Mouse (Mus musculus) adrenal gland, adult (tissue): ENCODE measurements at regions not wholly inside any gene's neighbourhood (a gene's known extent, or its start where the extent isn't known, plus 50 kb on each side); places are given as distances from the start of the nearest gene placed in this dataset.

Source experiments
- DNase-seq, 2 experiments: peaks; one replicate each; pipeline ENCODE4 v3.0.0; 2022 to 2023; ENCODE audit warnings: low spot score in 1 of 2; ENCODE audit not compliant: inconsistent age in 2 of 2

DNA sequence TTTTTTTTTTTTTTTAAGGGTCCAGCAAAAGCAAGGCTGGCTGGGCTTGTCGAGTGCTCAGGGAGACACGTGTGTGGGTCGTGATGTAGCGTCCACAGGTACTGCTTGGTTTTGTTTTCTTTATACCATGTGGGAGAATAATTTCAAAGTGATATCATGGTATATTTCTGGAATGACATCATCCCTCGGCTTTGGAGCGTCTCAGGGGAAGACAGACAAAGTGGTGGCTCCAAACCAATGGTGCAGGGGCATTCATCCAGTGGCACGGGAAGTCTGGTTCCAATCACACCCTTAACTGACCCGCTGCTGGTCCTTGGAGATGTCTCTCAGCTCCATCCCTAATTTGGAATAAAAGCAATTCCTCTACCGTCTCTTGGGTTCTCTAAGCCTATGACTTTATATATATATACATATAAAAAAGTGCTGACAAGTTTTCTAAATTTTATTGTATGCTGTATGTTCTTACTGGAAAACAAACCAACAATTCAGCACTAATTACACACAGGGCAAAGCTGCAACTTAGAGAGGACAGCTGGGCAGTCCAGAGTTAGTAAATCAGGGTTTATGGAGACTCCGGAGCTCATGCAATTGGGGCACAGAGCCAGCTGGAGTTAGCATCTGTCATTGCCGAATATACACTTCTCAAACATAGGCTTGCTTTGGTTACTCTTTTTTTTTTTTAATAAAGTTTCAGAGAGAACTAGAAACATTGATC lies 115.3 kb downstream of the Evx1 start:
- DNase-seq: no peak

DNA sequence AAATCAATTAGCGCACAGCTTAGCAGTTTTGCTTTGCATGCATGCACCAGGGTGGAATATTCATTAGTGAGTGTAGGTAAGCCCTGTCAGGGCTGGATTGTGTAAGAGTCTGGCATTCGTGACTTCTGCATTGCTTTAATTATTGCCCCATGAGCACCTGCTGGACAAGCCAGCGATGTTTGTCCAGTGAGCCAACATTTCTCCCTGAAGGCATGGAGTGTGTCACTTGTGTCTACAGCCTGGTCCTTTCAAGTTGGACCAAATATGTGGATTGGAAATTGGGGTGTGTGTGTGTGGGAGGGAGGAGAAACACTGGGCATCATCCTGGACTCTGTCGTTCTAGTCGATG lies 115.9 kb downstream of the Evx1 start:
- peak in 1 of 2 experiments; percentile 42 for DNase-seq

DNA sequence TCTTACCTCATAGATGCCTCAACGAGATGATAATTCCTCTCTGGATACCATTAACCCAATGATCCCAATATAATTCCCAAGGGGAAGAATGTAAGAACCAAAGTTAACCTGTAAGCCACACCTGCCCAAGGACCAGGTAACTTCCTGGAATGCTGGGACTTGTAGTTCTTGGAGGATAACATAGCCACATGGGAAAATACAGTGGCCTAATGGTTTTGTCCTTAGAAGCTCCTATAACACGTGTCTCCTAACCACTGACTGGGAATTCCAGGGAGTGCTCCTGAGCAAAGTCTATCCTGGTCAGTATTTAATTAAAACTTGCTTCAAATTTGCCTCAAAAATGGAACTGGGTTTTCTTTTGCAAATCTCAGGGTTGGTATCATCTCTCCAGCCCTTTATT lies 119.9 kb downstream of the Evx1 start:
- no peak for DNase-seq

DNA sequence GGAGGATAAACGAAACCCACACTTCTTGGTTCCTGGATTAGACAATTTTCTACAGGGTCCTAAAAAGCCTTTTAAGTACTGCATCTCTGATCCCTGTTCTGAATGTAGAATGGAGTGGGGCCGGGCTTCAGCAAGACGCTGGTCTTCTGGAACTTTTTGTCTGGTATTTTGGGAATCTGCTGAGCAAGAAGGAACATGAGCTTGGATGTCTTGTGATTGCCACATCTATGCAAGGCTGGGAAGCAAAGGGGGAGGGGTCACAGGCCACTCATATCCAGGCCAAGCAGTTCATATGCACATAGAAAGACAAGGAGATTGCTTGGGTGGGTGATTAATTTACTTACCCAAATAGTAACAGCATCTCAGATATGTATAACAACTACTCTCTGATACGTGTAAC lies 121.5 kb downstream of the Evx1 start:
- no peak for DNase-seq

DNA sequence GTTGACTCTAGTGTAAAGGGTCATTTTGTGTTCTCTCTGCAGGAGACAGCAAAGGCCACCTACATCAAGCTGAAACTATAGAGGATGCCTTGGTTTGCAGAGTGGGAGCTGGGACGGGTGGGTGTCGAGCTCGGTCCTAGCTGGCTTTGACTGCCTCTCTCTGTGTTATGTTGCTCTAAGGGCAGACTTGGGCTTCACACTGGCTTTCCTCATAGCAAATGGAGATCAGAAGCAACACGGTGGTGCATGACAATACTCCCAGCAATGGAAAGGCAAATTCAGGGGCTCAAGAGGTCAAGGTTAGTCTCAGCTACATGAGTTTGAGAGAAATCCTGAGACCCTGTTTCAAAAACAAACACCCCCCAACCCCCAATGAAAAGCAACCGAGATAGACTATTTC lies 122.1 kb downstream of the Evx1 start:
- DNase-seq: no peak

DNA sequence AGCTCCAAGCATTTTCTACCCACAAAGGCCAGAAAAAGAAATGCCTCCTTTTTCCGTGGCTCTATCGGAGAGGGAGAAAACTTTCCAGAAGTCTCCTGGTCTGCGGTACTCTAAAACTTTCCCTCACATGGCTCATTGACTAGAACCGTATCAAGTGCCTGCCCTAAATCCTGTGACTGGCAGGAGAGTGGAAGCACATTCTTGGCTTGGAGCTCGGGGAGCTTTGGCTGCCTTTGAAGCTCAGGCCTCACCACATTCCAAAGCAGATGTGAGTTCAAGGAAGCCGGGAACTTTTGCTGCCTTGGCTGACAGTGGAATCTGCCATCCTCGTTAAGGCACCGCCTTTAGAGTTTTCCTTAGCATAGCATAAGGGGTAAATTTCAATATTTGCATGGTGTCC lies 125.1 kb downstream of the Evx1 start:
- peak; percentile 49 to 77 for DNase-seq

DNA sequence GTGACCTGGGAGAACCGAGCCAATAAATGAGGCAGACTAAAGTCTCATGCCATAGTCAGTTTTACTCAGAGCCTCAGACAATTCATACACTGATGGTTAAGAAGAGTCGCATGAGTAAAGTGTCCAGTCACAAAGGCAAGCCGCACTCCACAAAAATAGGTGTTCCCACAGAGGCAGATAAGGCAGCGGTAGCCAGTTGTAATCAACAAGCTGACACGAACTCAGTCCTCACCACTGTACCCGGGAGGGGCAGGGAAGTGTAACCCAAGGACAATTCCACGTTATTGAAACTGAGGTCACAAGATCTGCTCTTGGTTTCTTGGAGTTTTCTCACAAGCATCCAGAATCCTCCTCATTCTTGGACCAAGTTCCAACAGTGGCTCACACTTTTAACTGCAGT lies 125.9 kb downstream of the Evx1 start:
- peak in 1 of 2 experiments; percentile 43 for DNase-seq

DNA sequence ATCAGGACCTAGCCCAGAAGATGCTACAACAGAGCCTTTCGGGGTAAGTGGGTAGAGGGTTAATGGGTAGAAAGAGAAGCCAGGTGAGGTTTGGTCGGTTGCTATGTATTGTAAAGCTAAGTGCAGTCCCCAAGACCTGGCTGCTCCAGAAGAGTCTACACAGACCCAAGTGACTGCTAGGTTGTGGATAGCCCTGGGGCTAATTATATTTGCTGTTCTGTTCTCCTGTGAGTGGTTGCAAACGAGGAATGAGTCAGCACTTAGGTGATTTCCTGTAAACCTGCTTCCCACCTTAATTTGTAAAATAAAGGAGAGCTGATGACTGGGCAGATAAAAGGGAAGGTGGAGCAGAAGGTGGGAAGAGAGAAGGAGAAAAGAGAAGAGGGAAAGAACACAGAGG lies 126.9 kb downstream of the Evx1 start:
- DNase-seq: no peak

DNA sequence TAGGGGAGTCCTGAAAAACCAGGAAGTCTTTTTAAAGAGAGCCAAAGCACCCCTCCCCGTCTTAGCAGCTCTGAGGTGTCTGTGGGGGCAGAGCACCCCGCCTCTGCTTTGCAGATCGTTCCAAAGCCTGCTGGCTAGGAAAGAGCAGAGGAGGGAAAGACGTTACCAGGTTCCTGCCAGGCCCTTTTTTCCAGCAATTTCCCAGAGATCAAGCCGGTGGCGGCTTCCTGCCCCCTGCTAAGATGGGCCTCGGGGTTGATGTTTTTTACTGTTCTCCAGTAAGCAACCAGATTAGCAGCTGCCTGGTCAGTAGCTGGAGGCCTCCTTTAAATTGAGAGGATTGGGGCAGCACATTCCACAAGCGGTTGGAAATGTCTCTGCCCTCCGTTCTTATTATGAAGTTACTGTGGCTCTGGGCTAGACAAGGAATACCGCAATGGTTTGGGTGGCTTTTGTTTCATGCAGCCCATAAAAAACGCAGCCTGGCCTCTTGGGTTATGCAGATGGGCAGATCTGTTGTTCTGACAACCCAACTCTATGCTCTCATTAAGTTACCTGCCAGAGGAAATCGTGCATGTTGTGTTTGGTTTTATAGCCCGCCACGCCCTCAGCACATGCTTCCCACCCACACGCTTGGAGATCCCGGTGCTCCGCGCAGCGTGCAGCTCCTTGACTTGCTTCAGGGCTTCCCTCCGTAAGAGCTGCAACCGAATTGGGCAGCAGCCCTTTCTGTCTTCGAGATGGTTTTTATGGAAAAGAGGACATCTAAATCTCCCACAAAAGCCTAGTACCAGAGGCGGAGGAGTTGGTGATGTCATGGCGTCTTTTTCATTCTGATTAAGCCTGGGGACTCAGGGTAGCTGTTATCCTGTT lies 130.1 kb downstream of the Evx1 start:
- DNase-seq: no peak

DNA sequence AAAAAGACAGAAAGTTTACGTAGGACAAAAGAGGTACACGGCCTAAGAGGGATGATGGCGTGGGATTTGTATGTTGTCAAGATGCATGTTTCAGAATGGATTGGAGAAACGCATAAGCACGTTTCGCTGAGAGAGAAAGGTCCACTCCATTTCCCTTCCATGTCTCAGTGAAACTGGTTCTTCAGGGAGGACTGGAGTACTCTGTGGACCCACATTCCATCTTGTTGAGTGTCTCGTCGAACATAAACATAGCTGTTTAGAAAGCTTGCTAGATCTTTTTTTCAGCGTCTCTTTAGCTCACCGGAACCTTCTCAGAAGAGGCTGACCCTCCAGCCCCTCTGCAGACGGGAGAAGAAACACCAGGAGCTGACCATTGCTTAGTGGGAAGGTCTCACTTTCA lies 145.5 kb downstream of the Evx1 start:
- no peak for DNase-seq

DNA sequence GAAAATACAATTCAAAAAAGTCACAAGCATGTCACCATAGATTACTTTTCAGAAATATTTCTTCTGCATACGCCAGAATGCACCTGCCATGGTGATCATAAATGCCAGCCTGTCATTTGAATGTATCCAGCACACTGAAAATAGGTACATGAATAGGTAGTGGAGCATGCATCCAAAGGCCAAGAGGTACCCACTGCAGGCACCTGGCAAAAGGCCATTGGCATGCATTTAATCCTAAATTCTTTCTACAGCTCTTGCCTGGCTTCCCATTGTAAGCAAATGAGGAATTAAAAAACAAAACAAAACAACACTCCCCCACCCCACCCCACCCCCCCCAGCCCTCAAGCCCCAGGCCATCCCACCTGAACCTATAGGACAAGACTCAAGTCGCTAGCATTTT lies 147.9 kb downstream of the Evx1 start:
- DNase-seq: no peak

DNA sequence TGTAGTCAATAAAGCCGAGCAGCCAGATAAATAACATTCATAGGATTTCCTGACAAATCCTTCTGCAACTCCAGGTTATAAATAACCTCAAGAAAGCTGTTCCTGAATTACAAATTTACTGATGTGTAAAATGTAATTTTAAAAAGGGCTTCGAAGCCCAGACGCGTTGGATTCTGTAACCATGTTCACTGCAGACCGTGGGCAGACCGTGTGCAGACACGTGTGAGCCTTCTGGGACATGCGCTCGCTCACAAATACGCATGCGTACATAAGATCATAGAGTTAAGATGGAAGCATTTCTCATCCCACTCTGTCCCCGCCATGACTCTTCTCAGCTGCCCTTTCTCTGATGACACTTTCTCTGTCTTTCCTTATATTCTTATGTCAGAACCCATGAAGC lies 150.1 kb downstream of the Evx1 start:
- DNase-seq: no peak

DNA sequence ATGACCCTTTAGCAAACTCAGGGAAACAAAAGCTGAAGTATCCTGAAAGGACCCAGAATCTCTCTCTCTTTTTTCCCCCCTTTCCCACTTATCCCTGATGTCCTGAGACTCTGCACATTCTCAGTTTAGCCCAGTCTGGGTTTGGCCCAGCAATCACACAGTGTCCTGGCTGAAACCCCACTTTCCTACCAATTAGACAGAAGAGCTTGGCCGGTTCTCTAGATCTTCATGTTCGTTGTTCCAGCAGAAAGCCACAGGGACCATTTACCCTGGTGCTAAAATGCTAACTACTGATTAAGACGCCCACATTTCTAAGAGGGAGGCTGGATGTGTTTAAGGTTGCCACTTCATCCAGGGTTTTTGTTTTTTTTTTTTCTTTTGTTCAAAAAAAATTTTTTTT lies 151.3 kb downstream of the Evx1 start:
- no peak for DNase-seq

DNA sequence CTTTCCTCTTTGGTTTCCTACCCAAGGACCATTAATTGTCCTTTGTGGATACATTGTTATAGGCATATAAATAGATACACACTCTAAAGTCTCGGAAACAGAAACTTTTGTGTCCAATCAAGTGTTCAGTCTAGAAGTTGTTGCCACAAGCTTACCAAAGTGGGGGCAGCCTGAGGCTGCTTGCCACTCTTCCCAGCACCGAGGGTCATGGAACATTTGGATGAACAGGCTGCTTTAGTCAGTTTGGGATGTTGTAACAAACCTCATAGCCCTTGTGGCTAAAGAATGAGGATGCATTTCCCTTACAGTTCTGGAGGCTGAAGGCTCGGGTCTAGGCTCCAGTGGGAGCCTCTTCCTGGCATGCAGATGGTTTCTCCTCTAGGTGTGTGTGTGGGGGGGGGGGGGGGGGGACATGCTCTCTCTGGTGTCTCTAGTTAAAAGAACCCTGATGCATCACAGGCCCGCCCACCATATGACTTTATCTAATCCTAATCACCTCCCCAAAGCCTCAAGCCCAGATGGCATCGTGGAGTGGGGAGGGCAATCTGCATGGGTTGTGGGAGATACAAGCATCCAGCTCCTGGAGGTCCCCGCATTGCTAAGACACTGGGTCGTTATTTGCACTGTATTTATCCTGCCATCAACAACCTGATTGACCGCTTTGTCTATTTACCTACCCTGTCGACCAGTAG lies 152.7 kb downstream of the Evx1 start:
- DNase-seq: no peak

DNA sequence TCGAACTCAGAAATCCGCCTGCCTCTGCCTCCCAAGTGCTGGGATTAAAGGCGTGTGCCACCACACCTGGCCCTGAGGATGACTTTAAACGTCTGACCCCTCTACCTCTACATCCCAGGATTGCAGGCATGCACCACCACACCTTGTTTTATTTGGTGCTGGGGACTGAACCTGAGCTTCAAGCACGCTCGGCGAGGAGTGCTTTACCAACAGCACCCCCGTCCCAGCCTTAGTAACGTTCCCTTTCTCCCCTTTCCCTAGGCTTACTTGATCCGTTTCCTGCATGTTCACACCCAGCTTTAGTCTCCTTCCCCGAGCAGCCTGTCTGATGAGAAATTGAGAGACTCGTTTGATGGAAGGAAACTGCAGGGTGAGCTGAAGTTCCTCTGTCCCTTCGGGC lies 157.5 kb downstream of the Evx1 start:
- DNase-seq: no peak

DNA sequence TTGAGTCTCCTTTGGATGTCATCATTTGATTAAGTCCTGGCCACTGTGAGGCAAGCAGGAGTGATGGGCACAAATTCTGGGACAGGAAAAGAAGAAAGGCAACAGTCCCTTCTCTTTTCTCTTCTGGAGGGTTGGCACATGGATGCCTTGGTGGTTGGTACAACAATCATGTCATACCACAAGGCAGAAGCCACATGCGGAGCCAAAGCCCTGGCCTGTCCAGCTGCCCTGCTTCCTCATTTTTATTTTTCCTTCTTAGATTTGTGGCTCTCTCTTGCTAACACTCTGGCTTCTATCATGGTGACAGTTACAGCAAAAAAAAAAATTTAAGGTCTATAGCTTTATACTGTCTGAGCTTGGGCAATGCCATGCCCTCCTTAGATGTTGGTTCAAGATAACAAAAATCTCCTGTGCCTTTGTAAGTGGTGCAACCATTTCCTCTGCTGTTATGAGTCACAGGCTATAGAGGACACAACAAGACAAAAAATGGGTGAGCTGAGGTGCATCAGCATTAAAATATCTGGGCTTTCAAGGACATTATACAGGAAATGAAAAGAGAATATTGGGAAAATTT lies 158.2 kb downstream of the Evx1 start:
- peak in 1 of 2 experiments; percentile 39 for DNase-seq

DNA sequence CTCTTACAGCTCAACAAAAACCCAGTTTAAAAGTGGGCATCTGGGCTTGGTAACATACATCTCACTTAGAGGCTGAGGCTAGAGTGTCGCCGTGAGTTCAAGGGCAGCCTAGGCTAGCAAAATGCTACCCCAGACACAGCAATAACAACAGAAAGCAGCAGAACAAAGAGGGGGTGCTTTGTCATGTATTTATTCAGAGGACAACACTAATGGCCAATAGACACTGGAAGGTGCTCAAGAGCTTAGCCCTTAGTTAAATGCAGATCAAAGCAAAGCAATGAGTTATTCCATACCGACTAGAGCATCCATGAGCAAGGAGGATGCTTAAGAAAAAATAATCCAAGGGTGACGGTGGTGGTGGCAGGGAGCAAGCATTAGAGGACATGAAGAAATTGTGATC lies 158.7 kb downstream of the Evx1 start:
- peak in 1 of 2 experiments; percentile 30 for DNase-seq

DNA sequence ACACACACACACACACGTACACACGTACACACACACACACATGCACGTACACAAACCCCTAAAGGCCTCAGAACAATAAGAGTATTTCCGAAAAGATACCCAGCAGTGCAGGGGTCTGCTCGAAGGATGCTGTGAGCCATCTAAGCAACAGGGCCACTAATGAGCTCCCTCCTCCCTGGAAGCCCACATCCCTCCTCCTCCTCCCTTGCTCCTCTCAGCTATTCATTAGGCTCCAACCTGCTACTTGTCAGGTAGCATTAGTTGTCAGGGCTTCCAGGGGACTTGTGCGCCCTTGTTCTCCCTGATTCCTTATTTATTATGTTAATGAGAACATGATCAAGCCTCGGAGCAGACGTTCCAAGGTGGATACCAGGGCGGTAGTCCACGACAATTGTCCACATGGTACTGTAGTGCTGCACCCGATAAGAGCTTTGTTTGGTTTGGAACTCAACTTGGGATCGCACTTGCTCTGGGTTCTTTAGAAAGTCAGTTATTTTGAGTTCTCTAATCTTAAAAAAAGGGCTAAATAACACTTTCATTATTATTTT lies 159.8 kb downstream of the Evx1 start:
- DNase-seq: no peak

DNA sequence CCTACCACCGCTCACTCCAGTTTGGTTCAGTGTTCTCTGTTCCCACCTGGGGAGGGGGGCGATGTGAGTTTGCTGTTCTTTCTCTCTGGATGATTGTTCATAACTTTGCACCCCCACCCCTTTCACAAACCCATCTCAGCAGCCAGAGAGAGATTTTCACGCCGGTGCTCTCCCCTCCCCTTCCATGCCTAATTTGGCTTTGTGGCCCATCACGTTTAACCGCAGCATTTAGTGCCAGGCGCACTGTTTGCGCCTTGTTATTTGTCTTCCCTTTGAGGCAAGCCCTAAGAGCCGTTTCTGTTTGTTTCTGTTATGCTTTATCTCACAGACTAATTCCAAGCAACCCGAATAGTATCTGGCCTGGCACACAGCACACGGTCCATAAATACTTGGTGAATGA lies 160.6 kb downstream of the Evx1 start:
- DNase-seq: peak in 1 of 2 experiments; percentile 58

DNA sequence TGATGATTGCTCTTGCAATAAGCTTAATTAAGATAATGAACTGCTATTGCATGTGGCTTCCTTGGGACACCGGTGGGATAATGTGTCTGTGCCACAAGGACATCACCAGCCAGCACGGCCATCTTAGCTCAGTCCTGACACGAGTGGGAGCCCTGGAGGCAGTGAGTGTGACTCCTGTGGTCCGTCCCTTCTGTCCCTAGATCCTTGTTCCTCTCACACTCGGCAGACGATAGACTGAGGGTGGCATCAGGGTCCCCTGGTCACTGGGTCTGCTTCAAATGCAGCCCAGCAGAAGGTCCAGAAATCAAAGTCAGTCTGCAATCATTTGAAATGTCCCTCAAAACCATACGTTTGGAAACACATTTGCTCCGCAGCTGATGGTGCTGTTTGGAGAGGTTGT lies 162.4 kb downstream of the Evx1 start:
- no peak for DNase-seq

DNA sequence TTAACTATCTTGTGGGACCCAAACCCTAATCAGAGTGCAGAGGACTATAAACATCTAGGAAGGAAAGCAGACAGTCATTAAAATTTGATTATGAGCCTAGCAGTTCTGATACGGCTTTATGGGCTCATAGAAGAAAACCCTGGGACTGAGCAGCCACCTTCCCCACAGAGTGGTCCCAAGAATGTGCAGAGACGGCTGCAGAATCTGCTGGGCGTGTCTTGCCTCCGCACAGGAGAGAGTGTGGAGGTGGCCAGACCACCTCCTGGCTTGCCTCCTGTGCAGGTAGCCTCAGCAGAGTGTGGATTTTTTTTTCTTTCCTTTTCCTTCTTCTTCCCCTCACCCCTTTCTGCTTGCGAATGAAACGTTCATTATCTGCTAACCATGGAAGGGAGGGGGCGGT lies 163.3 kb downstream of the Hibadh start:
- DNase-seq: no peak
